ENCODE assay signal across 9 mouse cellular contexts in genomic region chr13:92703241-92704027, GRCm38 (mm10).
DNase-seq lines count a peak whose midpoint lies in the region; ATAC-seq and TF ChIP-seq lines count a peak whose summit lies in the region.
"Had no signal": no experiment of that assay in that cellular context is flagged by ENCODE, and none has a peak within 500 bp of the region (broad histone marks: within the 10 kb centered on the region; RNA-seq: fewer than 3 reads in every experiment).

No protein-coding gene starts in this region.

- no peaks in the 10 kb centered on the region for H3K36me3 ChIP-seq in midbrain, embryonic 11.5 days (ENCODE audit: control insufficient read depth, insufficient read depth, low read length)
- peaks cover 4% of the 10 kb centered on the region; the same call in 1 of the 2 replicates for H3K36me3 ChIP-seq in splenic B cell, adult 2 months (ENCODE audit: control insufficient read depth, insufficient read depth, low read length, poor library complexity, severe bottlenecking)

- no peak; the same call in 1 of the 2 replicates for TF ChIP-seq CTCF in gastrocnemius, adult 2 months (IDR thresholded peaks at IDR 0.05)

- no peak overlapping the region for H3K4me2 ChIP-seq in midbrain, embryonic 11.5 days
- H3K4me2 ChIP-seq: liver, embryonic 13.5 days had no signal

- WGBS in midbrain, embryonic 11.5 days, result 32% methylated on average over 8 of the region's 8 CpGs

- no peak overlapping the region for H3K4me3 ChIP-seq in gastrocnemius, adult 2 months
- no peak overlapping the region for H3K4me3 ChIP-seq in midbrain, embryonic 11.5 days (ENCODE audit: low read depth, low read length)
- H3K4me3 ChIP-seq: liver, embryonic 13.5 days had no signal

- H3K9ac ChIP-seq in midbrain, embryonic 11.5 days (ENCODE audit: low read length), result no peak overlapping the region
- H3K9ac ChIP-seq: liver, embryonic 13.5 days had no signal

- peaks cover 13% of the 10 kb centered on the region for H3K4me1 ChIP-seq in midbrain, embryonic 11.5 days (ENCODE audit: control insufficient read depth, insufficient read depth, low read length)

- 0 out of 2 replicates have a peak, but pooled peaks cover 2% of the 10 kb centered on the region for H3K27me3 ChIP-seq in midbrain, embryonic 11.5 days (ENCODE audit: control insufficient read depth, insufficient read depth, low read length)
- H3K27me3 ChIP-seq in splenic B cell, adult 2 months (ENCODE audit: control insufficient read depth, insufficient read depth, low read length, poor library complexity, severe bottlenecking), result no peaks in the 10 kb centered on the region
- H3K27me3 ChIP-seq: liver, embryonic 13.5 days had no signal

- no peaks in the 10 kb centered on the region for H3K9me3 ChIP-seq in midbrain, embryonic 11.5 days (ENCODE audit: control insufficient read depth, low read length)
- H3K9me3 ChIP-seq: liver, embryonic 13.5 days had no signal

- intact Hi-C loops in gastrocnemius, adult 2 months (cut with DNase I), result no loop called here

- H3K27ac ChIP-seq in gastrocnemius, adult 2 months, result no peak overlapping the region
- peak overlapping the region; percentile 32 for H3K27ac ChIP-seq in midbrain, embryonic 11.5 days (ENCODE audit: low read depth, low read length)
- H3K27ac ChIP-seq: liver, embryonic 13.5 days had no signal

- peak; percentile 59 for DNase-seq in gastrocnemius, adult 2 months
- DNase-seq in gastrocnemius, adult 18-20 months (ENCODE audit: low spot score), result no peak
- peak; percentile 60 for DNase-seq in cerebellum, adult 9-11 months
- DNase-seq in frontal cortex, postnatal 36 days (ENCODE audit: low spot score in 2 of 2), result peak; percentile 56 to 61
- peak; percentile 77 to 85 for DNase-seq in layer of hippocampus, adult 8-10 months (ENCODE audit: low spot score in 2 of 2)
- peak; percentile 88 for DNase-seq in midbrain, embryonic 11.5 days (ENCODE audit: low spot score, missing footprints)
- DNase-seq in splenic B cell, adult 2 months (ENCODE audit: low read depth, low spot score), result peak; percentile 26
- no peak for DNase-seq in adrenal gland, adult 18-20 months (ENCODE audit: low spot score in 2 of 2)
- DNase-seq: liver, embryonic 13.5 days had no signal

- peak; percentile 79 for ATAC-seq in midbrain, embryonic 11.5 days (ENCODE audit: low FRiP score)

Comparison
In these comparisons a context has a peak if more than half of its experiments do, and no peak if none do; other contexts are left out.
1. DNase-seq: peak in gastrocnemius, adult 2 months (single experiment), cerebellum, adult 9-11 months (single experiment), frontal cortex, postnatal 36 days (2 of 2), layer of hippocampus, adult 8-10 months (2 of 2), midbrain, embryonic 11.5 days (single experiment) and splenic B cell, adult 2 months (single experiment); none in gastrocnemius, adult 18-20 months (single experiment) and adrenal gland, adult 18-20 months (0 of 2).